Mouse (Mus musculus): ENCODE measurements around the gene Oaz1.
"Not testable (repeated sequence)": the region's sequence is repeated elsewhere in the genome, so short reads cannot be mapped to it uniquely, and the experiment has no call there.

Oaz1 gene

GRCm38 (mm10) chr10:80823847-80824643 is 2.4 kb upstream of the Oaz1 start:
- DNase-seq (ENCODE audit: low spot score) = no peak

GRCm38 (mm10) chr10:80824827-80825226 is 1.6 kb upstream of the Oaz1 start:
- DNase-seq (ENCODE audit: low spot score) = no peak

GRCm38 (mm10) chr10:80827063-80827869 is 810 bp downstream of the Oaz1 start:
- no peak for DNase-seq (ENCODE audit: low spot score)

GRCm38 (mm10) chr10:80827870-80828420 is 1.5 kb downstream of the Oaz1 start:
- DNase-seq (ENCODE audit: low spot score) = no peak

- not testable (repeated sequence) for DNase-seq (ENCODE audit: low spot score)
These were observed 2.1 kb downstream of the Oaz1 start for GRCm38 (mm10) chr10:80828587-80828986.

GRCm38 (mm10) chr10:80829359-80830278 is 3.2 kb downstream of the Oaz1 start:
- no peak for DNase-seq (ENCODE audit: low spot score)

- DNase-seq (ENCODE audit: low spot score) = peak; percentile 51
These were observed 4.7 kb downstream of the Oaz1 start for GRCm38 (mm10) chr10:80831136-80831535.

- DNase-seq (ENCODE audit: low spot score) = no peak
These were observed 6.4 kb downstream of the Oaz1 start for GRCm38 (mm10) chr10:80832818-80833217.

GRCm38 (mm10) chr10:80835617-80836016 is 9.2 kb downstream of the Oaz1 start:
- no peak for DNase-seq (ENCODE audit: low spot score)

- DNase-seq (ENCODE audit: low spot score) = no peak
These were observed 10.5 kb downstream of the Oaz1 start for GRCm38 (mm10) chr10:80836949-80837379.

GRCm38 (mm10) chr10:80837827-80838226 is 11.4 kb downstream of the Oaz1 start:
- no peak for DNase-seq (ENCODE audit: low spot score)

GRCm38 (mm10) chr10:80838346-80838912 is 12.0 kb downstream of the Oaz1 start:
- no peak for DNase-seq (ENCODE audit: low spot score)

GRCm38 (mm10) chr10:80839848-80840247 is 13.4 kb downstream of the Oaz1 start:
- DNase-seq (ENCODE audit: low spot score) = no peak

GRCm38 (mm10) chr10:80841685-80842084 is 15.2 kb downstream of the Oaz1 start:
- DNase-seq (ENCODE audit: low spot score) = no peak

- DNase-seq (ENCODE audit: low spot score) = no peak
These were observed 15.9 kb downstream of the Oaz1 start for GRCm38 (mm10) chr10:80842334-80842733.

GRCm38 (mm10) chr10:80843087-80843930 is 16.9 kb downstream of the Oaz1 start:
- no peak for DNase-seq (ENCODE audit: low spot score)

GRCm38 (mm10) chr10:80843931-80844547 is 17.6 kb downstream of the Oaz1 start, which contains the start of gene Lingo3:
Lingo3 (minus strand) TSS chr10:80844039.
- DNase-seq (ENCODE audit: low spot score) = no peak

- no peak for DNase-seq (ENCODE audit: low spot score)
These were observed 18.7 kb downstream of the Oaz1 start for GRCm38 (mm10) chr10:80845055-80845693.

- DNase-seq (ENCODE audit: low spot score) = no peak
These were observed 19.3 kb downstream of the Oaz1 start for GRCm38 (mm10) chr10:80845732-80846131.
